Mouse (Mus musculus) bone marrow macrophage, adult 2 months (primary cell): ENCODE measurements around the gene Dhx32.

Source experiments
- CTCF ChIP-seq: IDR thresholded peaks from 2 replicates; pipeline ENCODE4 v1.5.1; 2012; ENCODE audit warnings: low read depth, mild to moderate bottlenecking, low read length, moderate library complexity
- POLR2A ChIP-seq: IDR thresholded peaks from 2 replicates; pipeline ENCODE4 v1.6.1; 2012; ENCODE audit warnings: mild to moderate bottlenecking, low read depth, low read length, borderline replicate concordance

- TF ChIP-seq CTCF (no peak), POLR2A (no peak)
Observed at GRCm38 (mm10) chr7:133748753-133749152, 33.8 kb downstream of the Dhx32 start.
